Mouse (Mus musculus) lung, adult 2 months (tissue): ENCODE results near the gene Sbpl.
"Not testable (repeated sequence)": the region's sequence is repeated elsewhere in the genome, so short reads cannot be mapped to it uniquely, and the experiment has no call there.

Source experiments
- CTCF ChIP-seq: fragments of 200-500 bp; IDR thresholded peaks from 2 replicates; pipeline ENCODE4 v1.5.1; 2011; ENCODE audit warnings: mild to moderate bottlenecking, low read length, control low read depth; ENCODE audit not compliant: insufficient read depth
- POLR2A ChIP-seq: fragments of 200-500 bp; IDR thresholded peaks from 2 replicates; pipeline ENCODE4 v1.6.1; 2011; ENCODE audit warnings: low read depth, mild to moderate bottlenecking, control low read depth, low read length, borderline replicate concordance; ENCODE audit errors: extremely low read depth

- not testable (repeated sequence) for TF ChIP-seq CTCF, POLR2A
Measured at GRCm38 (mm10) chr17:23950828-23951227, 4.2 kb downstream of the Sbpl start.
